Mouse (Mus musculus): ENCODE measurements around the gene Mien1. TPM values are rescaled to one million over a fixed set of nuclear protein-coding genes. Genes with fewer than 3 reads are reported as not detected.

Gene Mien1
- 10 to 100 TPM; 97.9 to 99.2 TPM for total RNA-seq (2021)

DNA sequence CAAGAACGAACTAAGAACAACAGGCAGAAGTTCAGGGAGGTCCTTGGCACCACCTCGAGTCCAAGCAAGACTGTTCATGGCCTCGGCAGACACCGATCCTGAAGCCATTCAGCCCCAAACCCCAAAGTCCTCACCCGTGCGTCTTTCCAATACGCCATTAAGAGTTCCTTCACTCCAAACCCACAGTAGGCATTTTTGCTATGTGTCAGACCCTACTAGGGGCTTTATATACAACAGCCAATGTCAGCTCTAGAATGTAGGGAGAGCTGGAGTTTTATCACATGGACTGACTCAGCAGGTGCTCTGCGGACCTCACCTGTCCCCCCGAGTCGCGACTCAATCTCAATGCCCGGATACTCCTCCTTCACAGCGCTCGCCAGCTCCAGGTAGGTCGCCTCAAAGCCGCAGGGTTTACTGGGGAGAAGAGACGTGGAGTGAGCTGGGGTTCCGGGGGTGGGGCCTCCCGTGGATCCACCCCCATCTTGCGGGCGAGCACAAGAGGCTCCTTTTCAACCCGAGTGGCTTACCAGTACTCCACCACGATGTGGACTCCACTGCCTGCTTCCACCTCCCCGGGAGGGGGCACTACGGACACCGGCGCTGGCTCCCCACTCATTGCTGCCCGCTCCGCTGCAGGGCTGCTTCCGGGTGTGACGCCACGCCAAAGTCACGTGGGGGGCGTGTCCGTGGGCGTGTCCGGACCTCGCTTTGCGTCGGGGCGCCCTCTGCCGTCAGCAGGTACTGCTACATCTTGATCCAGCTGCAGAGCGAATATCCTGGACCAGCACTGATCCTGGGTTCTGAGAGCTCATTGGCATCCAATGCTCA, at the start of gene Mien1:
TSS of gene Mien1 (minus strand) at position 661 of the 828 bp plus-strand sequence.
- DNase-seq, result peak; percentile 94 to 95

DNA sequence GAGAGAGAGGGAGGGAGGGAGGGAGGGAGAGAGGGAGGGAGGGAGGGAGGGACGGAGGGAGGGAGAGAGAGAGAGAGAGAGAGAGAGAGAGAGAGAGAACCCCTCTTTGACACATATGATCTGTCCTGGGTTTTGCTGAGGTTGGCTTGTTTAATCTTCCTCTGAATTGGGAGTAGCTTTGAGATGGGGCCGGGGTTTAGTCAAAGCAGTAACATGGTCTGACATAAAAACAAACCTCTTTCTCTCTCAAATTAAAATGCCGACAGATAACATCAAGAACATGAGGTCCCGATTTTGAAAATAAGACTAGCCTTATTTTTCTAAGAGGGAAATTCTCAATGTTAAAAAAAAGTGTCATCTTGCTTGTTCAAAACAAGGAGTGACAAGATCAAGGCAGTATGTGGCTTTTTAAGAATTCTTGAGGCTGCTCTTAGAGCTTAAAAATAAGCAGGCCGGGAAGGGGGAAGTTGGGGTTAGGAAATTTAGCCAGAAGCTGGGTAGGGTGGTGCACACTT, 48.8 kb upstream of the Mien1 start:
- DNase-seq, result no peak

DNA sequence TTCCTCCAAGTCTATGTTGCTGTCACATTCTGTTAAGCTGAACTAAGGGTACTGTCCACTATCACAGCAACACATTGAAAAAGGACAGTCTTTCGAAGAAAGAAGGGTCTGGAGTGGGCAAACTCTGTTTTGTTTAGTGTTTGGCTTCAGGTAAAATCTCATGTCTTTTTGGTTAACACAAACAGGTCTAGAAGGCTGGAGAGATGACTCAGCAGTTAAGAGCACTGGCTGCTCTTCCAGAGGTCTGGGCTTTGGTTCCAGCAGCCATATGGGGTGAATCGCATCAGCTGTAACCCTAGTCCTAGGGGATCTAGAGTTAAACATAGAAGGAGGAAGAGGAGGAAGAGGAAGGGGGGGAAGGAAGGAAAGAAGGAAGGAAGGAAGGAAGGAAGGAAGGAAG, 47.0 kb upstream of the Mien1 start:
- DNase-seq, result no peak

DNA sequence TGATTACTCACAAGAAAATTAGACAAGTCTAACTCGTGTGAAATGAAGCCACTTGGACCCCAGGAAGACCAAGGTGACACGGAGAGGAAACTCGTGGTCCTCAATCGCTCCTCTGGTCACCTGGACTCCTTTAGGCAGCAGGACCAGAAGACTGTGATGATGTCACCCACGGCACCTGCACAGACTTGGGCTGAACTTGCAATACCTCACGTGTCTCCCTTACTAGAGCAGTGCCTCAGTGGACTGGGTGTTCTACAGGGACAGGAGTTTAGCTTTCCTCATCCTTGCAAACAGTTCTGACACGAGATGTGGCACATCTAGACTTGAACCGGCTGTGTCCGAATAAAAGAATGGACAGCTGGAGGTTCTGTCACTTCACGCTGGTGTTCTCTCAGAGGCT, 43.3 kb upstream of the Mien1 start:
- DNase-seq, result no peak

DNA sequence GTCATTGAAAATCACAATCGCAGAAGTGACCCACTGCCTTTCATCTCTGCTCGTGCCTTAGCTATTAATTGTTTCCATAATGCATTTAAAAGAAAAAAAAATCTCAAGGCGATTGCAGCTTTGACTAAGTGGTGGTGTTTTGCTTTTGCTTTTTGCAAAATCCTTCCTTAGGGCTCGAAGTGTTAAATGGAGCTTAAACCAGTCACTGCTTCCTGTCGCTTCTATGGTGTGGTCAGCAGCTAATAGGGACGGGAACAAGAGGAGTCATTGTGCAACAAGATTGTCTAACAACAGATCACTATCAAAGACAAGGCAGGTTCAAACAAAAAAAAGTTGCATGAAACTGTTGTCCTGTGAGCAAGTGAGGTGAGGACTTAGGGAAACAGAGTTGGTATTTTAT, 42.4 kb upstream of the Mien1 start:
- no peak for DNase-seq

DNA sequence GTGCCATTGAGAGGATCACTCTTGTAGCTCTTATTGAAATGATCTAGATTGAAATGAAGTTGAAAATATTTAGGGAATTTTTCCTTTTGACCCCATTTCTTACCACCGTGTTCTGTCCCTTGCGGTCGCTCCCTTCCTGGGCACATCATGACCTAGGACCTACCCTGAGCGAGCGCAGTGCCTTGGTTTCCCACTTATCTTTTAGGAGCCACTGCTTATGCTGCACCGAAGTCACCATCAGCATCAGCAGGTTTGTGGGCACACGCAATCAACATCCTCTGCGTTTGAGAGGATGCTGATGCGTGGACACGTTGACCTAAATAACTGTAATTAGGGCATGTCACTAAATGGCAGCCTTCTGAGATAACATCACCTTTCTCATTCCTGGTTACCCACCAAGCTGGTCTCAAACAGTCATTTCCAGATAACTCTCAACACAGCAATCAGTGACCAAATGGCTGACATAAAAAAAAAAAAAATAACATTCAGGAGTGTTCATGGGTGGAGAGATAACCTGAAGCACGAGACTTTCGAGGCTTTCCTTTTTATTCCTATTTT, 41.2 kb upstream of the Mien1 start:
- no peak for DNase-seq

DNA sequence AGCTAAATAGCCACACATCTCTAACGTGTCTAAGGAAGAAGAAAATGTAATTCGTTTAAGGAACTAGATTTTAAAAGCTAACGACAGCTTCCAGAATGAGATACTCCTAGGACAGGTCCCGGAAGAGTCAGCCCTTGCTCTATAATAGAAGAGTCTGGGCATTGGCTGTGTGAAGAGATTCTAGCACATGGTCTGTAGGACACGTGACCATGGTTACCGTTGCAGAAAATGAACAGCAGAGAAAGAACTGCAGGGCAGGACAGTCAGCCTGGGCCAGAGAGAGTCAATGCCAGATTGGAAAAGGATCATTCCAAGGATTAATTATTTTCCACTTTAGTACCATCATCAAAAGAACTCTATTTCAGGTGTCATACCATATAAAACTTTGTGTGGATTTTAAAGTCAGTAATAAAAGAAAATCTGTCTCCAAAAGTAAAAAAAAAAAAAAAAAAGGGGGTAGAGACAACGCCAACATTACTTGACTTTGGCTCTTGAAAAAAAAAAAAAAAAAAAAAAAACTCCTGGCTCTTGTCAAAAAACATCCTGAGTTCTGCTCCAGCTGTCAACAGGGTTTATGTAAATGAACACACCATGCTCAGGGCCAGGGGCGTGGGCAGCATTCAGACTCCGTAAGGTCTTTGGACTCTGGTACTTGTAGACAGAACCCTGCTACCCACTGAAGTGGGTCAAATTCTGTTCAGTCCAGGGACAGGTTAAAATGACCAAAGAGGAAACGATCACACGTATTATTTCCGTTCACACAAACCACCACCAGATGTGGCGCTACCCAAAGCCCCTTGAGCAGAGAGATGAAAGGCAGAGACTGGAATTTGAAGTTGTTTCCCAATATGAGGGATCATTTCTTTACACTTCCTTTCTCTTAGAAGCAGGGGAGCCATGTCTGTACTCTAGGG, 40.5 kb upstream of the Mien1 start:
- no peak for DNase-seq

DNA sequence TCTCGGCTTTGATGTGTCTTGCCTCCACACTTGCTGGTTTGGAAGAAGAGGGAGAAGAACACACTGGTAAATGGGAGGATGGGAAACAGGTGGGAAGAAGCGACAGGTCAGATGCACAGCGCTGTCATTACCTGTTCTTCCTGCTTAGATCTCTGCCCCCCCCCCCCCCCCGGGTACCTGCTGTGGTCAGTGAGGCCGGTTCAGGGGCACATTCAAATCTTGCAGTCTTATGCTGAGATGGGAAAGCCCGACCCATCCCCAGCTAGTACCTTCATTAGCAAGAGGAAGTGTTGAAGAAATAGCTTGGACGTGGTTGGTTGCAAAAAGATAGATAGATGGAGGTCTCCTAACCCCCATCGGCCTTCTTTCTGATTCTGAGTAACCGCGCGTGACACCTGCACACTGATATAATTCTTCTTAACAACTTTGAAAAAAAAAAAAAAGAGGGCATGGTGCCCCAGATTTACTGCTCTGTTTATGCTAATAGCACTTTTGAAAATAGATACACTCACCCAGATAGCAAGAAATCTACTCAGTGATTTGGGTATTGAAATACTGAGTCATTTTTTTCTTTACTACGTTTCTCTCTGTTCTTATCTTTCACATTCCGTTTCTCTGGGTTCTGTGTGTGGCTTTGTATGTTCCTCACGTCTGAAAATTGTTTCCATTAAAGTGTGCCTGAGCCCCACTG, 38.4 kb upstream of the Mien1 start:
- DNase-seq, result no peak

DNA sequence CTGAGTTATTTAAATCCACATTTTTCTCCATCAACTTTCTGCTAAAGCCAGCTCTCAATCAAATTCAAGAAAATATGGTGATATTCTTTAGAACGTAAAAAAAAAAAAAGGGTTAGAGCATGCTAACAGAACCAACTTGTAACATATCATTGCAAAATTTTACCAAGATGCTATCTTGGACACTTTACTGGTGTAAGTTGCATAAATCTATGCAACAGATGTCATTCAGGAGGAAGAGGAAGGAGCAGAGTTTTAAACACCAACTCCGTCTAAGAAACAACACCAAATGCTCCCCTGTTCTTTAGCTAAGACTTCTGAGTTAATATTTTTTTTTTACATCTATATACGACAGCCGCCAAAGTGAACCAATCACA, 37.6 kb upstream of the Mien1 start:
- DNase-seq, result no peak

DNA sequence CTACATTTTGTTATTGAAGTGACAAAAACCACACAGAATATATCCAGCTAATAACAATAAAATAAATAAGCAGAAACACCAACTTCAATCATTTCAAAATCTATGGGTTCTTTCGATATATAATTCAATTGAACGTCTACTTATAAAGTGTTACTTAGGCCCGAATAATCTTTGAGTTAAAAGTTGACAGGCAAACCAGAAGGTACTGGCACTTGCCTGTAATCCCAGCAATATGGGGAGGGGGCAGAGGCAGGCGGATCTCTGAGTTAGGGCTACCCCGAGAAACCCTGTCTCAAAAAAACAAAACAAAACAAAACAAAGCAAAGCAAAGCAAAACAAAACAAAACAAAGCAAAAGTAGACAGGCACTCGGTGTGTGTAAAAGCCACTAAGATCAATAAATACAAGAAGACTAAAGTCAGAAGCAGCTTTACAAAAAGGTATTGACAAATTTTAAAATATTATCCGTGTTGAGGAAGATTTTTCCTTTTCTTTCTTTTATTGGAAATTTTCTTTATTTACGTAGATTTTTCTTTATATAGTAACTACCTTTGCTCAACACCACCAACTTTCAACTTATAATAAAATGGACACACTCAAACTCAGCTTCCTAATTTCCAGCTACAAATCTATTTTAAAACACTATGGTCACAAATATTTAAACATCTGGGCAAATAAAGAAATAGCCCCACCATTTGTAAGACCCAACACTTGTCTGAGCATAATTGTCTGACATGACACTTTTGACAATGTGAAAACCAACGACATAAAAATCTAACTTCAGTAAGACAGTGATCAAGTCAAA, 37.0 kb upstream of the Mien1 start:
- no peak for DNase-seq

DNA sequence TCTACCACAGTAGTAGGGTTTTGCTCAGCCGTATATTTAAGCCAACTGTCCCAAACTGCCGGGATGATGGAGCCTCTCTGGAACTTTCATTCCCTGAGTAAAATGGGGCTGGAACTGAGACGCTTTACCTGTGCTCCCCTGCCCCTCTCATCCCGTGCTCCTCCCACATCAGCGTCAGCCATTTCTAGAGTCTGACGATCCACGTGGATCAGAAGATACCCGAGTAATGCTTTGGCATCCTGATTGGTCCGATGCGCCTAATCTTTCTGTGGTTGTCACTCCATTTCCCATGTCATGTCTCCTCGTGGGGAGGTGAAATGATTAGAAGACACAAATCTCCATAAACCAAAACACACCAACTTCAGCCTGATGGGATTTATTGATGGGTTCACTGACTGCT, 36.2 kb upstream of the Mien1 start:
- DNase-seq, result no peak

DNA sequence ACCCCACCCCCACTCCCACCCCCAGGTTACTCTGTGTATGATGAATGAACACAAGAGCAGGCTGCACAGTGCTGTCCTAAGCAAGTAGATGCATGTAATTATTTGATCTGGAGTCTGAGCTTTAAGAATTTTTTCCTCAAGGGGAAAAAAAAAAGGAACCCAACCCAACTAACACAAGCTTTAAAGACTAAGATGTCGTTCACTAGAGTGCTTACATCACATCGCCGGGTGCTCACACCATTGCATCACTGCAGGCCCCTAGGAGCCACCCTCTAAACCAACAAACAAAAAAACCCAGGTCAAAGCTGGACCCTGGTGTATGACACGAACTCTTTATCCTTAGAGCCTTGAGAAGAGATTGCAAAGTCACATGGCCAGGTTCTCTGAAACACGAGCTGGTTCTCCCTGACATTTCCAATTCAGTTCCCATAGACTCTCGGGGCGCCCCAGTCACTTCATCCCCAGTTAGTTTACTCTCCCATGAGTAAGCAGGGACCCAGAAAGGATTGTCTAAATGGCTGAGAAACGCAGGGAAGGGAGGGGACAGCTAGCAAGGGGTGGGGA, 35.2 kb upstream of the Mien1 start:
- DNase-seq, result no peak

DNA sequence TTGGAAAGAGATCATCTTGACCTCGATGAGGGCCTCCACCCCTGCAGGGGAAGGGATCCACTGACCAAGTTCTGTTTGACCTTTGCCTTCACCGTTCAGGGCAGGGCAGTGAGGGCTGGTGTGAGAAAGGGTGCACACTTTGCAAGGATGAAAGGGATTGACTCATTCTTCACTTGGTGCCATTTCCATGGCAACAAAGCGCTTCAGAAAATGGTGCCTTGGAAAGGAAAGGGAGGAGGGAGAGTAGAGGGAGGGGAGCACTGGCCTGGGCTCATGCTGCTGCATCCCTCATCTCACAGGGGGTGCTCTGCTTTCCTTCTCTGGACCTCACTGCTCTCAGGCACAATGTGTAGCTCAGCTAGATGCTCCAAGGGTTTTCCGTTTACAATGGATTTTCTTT, 33.9 kb upstream of the Mien1 start:
- DNase-seq, result no peak

DNA sequence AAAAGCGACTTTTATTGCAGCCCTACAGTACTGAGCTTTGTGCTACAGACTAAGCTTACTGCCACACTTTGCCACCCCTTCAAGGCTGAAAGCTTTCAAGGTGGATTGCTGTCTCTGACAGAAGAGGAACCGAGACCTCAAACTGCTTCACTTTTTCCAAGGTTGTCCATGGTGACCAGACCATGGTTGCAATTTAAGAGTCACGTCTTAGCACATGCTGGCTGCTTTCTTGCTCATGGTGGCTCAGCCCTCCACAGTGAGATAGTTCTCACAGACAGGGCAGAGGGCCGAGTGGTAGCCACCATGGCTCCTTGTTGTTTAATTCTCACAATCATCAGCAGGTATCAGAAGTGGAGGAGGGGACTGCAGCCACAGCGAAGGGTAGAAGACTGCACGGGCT, 32.0 kb upstream of the Mien1 start:
- DNase-seq, result no peak

DNA sequence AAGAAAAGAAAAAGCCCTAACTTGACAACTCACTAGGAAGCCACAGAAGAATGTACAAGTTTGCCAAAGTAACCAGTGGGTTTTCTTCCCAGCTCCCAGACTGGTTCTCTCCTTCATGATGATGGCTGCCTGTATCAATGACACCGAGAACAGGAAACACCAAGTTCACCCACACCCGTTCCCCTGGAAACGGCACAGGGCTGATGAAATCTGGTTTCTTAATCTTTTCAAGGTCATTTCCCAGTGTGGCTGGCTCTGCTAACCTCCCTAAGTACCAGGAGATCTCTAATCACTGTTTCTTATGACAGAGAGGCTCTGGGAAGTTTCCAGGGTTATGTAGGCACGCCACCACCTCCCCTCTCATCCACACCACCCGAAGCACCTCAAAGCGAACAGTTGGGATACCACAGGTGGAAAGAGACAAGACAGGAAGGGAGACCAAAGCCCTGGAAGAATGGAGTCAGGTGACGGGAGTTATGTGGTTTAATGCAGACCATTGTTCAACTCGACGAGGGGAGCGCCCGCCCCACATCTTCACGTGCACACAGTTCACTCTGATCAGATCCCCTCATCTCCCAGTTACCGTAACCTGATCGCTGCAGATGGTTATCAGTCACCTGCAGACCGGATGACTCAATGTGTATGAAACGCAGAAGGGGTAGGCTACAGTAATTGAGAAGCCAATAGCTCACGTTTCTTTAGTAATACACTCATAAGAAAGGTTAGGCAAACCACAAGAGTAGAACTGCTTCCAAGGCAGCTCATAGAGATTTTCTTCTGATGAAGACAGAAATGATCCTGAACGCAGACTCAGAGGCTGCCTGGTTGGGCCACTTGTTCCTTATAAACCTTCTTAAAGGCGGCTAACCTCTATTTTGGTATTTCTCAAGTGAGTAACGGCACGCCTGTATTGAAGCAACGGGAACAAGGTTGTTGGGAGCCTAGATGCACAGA, 31.2 kb upstream of the Mien1 start:
- no peak for DNase-seq

DNA sequence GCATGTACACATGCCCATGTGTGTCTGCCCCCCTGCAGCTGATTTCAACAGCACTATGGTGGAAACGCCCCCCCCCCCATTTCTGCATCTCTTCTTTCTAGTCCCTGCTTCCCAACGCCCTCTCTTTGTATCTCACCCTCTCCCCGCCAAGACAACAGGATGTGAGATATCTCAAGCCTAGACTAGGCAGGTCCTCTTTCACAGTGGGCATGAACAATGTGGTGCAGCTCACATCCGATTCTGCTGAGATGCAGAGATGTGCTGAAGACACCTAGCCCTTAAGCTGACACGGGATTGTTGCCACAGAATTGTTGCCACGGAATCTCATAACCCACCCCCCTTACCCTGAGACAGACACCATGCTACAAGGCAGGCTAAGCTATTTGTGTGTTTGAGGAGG, 25.7 kb upstream of the Mien1 start:
- DNase-seq, result no peak

DNA sequence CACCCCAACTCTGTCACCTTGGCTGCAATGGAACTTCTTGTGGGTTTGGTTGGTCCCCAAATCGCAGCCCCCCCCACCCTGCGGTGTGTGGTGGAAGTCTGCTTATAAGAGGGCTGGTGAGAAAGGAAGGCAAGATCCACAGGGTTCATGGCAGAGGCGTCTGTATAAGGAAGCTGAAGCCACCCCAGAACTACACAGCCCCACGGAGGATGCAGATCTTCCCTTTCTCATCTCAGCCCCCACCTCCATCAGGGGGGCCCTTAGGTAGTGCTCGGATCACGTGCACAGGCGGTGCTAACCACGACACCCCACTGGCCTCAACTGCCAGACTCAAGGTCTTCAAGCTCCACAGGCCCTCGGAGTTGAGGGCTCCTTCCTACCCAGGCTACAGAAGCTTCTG, 25.1 kb upstream of the Mien1 start:
- no peak for DNase-seq

DNA sequence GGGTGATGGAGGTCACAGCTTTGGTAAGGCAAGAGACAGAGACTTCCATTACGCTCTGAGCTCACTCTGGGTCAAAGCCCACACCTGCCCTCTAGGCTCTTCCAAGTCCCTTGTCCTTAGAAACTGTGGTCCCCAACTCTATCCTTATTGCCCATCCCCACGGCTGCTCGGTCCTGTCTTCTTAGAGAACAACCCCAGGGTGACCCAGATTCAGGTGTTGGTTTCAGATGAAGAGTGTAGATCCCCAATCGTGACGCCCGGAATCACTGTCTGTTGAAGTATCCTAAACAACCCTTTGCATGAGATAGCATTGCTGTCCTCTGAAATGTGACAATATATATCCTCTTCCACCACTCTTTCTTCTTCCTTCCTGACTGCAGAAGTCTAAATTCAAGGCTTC, 23.5 kb upstream of the Mien1 start:
- no peak for DNase-seq

DNA sequence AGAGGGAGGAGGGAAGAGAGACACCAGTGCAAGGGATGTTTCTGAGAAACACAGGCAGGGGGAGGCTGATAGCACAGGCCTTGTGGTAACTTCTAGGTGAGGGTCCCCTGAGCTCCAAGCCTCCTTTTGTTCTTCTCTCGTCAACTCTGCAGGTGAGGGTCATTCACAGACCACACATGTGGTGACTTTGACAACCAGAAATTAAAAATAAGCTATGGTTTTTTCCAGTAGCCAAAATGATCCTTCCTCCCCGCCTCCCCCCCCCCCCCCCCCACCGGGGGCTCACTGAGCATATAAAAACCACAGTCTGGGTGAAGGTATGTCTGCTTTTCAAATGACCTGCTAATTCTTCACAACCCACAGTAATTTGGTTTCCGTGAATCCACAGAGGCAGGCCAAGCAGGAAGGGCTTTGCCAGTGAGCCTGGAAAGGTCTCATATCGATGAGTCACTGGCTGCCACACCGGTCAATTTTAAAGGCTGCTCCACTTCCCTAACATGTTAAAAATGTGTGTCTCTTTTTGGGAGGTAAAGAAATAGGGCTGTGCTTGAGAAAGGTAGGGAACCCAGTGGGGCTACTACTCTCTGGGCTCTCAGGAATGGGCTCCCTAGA, 22.4 kb upstream of the Mien1 start:
- no peak for DNase-seq

DNA sequence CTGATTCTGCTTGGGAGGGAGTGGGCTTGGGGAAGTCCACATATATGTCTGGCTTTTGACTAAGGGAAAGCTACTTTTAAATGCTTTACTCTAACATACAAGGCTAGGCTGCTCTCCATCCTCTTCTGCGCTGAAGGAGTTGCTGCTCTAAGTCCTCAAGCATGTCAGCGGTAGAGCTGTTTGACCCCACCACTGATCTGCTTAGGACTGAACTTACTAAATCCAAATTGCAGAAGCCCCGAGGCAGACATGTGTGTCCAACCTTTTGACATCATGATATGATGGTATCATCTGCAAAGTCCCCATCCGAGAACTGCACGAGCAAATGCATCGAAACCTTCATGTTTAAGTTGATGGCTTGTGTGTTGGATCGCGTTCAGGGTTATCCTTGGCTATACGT, 21.1 kb upstream of the Mien1 start:
- DNase-seq, result no peak
